Mouse (Mus musculus) spleen, postnatal 10 days (tissue): Measurements from ENCODE around the gene Gm13276.
"Not testable (repeated sequence)": the region's sequence is repeated elsewhere in the genome, so short reads cannot be mapped to it uniquely, and the experiment has no call there.

Experiments used
- DNase-seq, 2 experiments: peaks; one replicate each; pipeline ENCODE4 v3.0.0; 2021 to 2022; ENCODE audit warnings: low spot score in 2 of 2

Gene Gm13276

GRCm38 (mm10) chr4:88785409-88785808, at the start of gene Gm13276:
Gm13276 (plus strand) TSS chr4:88785709.
- not testable (repeated sequence) for DNase-seq

GRCm38 (mm10) chr4:88738480-88738879, 47.0 kb upstream of the Gm13276 start:
- peak; percentile 60 to 81 for DNase-seq

- no peak for DNase-seq
These were observed 46.5 kb upstream of the Gm13276 start for GRCm38 (mm10) chr4:88739036-88739435.

GRCm38 (mm10) chr4:88741426-88741825, 44.1 kb upstream of the Gm13276 start:
- DNase-seq = no peak

GRCm38 (mm10) chr4:88742771-88743371, 42.6 kb upstream of the Gm13276 start:
- no peak for DNase-seq

GRCm38 (mm10) chr4:88744207-88744606, 41.3 kb upstream of the Gm13276 start:
- no peak for DNase-seq

- DNase-seq = no peak
These were observed 35.6 kb upstream of the Gm13276 start for GRCm38 (mm10) chr4:88749926-88750325.

- peak; percentile 58 to 74 for DNase-seq
These were observed 30.6 kb upstream of the Gm13276 start, which contains the start of gene Gm13271 for GRCm38 (mm10) chr4:88754818-88755340. Gm13271 (plus strand) TSS chr4:88754868.

- not testable (repeated sequence) for DNase-seq
These were observed 28.7 kb upstream of the Gm13276 start for GRCm38 (mm10) chr4:88756581-88757513.

GRCm38 (mm10) chr4:88757628-88758031, 27.9 kb upstream of the Gm13276 start:
- DNase-seq = peak; percentile 83 to 88

GRCm38 (mm10) chr4:88758751-88759150, 26.8 kb upstream of the Gm13276 start:
- DNase-seq = not testable (repeated sequence)

GRCm38 (mm10) chr4:88759610-88760268, 25.8 kb upstream of the Gm13276 start, which contains the start of gene Gm13283:
Gm13283 (plus strand) TSS chr4:88760119.
- DNase-seq = peak; percentile 24 to 39

GRCm38 (mm10) chr4:88760431-88760830, 25.1 kb upstream of the Gm13276 start:
- peak; percentile 44 to 63 for DNase-seq

- DNase-seq = peak; percentile 72 to 73
These were observed 23.7 kb upstream of the Gm13276 start for GRCm38 (mm10) chr4:88761776-88762175.

GRCm38 (mm10) chr4:88762341-88762740, 23.2 kb upstream of the Gm13276 start:
- not testable (repeated sequence) for DNase-seq

GRCm38 (mm10) chr4:88763384-88764018, 22.0 kb upstream of the Gm13276 start:
- peak; percentile 12 to 27 for DNase-seq

GRCm38 (mm10) chr4:88773534-88773933, 12.0 kb upstream of the Gm13276 start, which contains the start of gene Gm13290:
Gm13290 (plus strand) TSS chr4:88773834.
- not testable (repeated sequence) for DNase-seq

- not testable (repeated sequence) for DNase-seq
These were observed 8.9 kb upstream of the Gm13276 start, which contains the start of gene Gm13289 for GRCm38 (mm10) chr4:88776622-88777021. Gm13289 (plus strand) TSS chr4:88776922.

GRCm38 (mm10) chr4:88779550-88779949, 6.0 kb upstream of the Gm13276 start, which contains the start of gene Gm13272:
Gm13272 (plus strand) TSS chr4:88779850.
- DNase-seq = not testable (repeated sequence)

- DNase-seq = not testable (repeated sequence)
These were observed 5.2 kb upstream of the Gm13276 start for GRCm38 (mm10) chr4:88780320-88780719.

GRCm38 (mm10) chr4:88781831-88782230, 3.7 kb upstream of the Gm13276 start, which contains the start of gene Ifnz:
Ifnz (plus strand) TSS chr4:88782131.
- not testable (repeated sequence) for DNase-seq
